Mouse (Mus musculus): Measurements from ENCODE around the gene Pald1.

Gene Pald1

DNA sequence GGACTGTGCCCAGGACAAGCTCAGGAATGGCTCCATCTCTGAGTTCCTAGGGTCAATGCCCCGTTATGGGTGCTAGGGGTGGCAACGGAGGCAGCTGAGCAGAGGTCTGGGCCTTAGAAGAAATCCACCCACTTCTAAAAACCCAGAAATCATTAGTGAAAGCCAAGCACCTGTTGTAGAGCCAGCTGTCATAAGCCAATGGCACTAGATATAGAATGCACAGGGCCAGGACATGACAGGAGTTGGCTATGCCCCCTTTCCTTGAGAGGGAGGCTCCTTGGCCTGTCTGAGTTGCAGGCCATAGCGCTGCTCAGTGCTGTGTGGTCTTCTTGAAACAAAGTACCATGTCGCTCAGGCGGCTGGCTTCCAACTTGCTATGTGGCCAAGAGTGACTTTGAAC is 17.1 kb upstream of the Pald1 start:
- no peak for DNase-seq

DNA sequence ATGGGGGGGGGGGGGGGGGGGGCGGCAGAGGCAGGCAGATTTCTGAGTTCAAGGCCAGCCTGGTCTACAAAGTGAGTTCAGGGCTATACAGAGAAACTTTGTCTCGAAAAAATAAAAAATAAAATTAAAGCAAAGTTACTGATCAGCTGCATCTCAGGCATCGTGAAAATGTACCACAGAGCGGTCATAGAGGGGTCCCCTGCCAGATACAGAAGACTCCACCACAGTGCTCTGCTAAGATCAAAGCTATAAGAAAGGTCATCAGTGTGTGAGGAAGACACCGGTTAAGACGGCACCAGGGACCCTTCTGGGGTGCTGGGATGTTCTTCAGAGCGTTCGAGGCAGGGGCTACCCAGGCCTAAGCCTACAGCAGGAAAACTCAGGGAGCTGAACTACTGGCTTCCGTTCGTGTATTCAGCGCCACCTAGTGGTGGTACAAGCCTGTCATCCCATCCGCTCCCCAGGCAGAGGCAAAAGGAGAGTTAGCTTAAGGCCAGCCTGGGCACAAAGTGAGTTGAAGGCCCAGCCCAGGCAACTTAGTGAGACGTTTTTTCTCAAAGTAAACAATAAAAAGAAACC is 15.9 kb upstream of the Pald1 start:
- peak; percentile 67 for DNase-seq

DNA sequence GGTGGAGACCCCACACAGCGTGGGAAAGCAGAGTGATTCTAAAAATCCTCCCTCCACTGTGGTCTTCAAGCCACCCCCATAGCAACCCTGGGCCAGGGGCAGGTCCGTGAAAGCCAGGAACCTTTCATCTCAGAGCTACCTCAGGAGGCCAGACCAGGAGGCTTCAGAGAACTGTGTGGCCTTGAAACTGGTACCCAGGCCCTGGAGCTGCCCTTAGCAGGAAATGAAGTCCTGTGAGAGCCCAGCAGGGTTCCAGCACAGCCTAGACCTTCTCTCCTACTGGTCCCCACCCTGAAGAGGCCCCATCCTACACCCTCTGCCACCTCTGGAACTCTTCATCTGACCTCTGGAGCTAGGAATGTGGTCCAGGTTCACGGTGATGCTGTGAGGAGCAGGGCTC is 14.8 kb upstream of the Pald1 start:
- no peak for DNase-seq

DNA sequence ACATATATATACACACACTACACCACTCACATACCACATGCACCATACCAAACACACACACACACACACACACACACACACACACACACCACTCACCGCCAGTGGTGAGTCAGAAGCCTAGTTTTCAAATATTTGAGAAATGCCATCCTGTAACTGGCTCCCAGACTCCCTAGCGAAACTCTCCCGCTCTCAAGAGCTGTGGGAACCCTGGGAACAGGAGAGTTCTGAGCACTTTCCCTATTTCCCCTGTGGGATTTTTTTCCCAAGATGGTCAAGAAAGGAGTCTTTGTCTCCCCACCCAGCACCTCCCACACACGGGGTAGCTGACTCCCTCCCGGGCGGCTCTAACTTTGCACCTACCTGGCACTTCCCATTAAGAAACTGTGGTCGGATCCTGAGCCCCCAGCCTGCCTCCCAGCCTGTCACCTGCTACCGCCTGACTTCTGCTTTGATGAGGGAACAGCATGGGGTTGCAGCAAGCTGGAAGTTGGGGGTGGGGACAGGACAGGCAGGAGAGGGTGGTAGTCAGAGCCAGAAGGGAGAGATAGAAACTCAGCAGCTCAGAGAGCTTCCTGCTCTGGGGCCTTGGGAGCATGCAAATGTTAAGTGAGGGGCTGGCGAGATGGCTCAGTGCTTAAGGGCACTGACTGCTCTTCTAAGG is 11.3 kb upstream of the Pald1 start:
- no peak for DNase-seq

DNA sequence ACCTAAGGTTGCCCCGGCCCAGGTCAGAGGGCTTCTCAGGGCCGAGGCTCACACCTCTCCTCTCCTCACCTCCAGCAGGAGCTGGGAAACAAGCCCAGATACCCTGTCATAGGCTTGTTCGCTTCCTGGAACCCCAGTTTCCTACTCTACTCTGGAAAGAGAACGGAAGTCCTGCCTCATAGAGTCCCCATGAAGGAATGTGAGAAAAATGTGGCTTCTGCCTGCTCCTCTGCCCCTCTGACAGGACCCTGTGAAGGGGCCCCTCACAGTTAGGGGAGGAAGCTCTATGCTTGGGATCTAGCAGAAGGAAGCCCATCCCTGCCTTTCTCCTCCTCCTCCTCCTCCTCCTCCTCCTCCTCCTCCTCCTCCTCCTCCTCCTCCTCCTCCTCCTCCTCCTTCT is 9.3 kb upstream of the Pald1 start:
- DNase-seq, result no peak

DNA sequence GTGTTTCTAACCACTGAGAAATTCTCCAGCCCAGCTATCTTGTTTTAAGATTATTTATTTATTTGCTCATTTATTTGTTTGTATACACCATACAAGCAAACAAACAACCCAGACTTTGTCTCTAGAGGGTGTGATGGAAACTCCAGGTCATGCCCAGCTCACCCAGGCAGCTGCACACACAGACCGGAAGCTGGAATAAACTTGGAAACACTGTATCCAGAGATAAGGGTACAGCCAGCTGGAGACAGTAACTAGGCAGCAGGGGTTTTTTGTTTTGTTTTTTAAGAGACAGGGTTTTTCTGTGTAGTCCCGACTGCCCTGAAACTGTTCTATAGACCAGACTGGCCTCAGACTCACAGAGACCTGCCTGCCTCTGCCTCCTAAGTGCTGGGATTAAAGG is 6.8 kb upstream of the Pald1 start:
- no peak for DNase-seq

DNA sequence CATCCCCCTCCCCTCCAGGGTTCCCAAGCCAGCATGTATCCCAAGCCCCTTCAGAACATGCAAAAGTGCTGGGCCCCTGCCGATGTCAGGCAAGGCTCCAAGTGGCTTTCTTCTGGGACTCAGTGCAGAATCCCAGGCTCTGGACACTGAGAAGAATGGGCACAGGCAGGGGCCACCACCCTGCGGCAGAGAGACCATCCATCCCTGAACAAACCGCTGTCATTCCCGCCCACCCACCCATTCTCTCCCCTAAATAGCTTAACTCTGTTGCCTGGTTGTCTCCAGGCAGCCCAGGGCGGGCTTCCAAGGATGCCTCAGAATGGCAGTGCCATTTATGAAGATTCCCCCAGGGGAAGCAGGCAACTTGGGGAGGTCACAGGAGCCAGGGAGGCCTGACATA is 5.7 kb upstream of the Pald1 start:
- DNase-seq, result no peak

DNA sequence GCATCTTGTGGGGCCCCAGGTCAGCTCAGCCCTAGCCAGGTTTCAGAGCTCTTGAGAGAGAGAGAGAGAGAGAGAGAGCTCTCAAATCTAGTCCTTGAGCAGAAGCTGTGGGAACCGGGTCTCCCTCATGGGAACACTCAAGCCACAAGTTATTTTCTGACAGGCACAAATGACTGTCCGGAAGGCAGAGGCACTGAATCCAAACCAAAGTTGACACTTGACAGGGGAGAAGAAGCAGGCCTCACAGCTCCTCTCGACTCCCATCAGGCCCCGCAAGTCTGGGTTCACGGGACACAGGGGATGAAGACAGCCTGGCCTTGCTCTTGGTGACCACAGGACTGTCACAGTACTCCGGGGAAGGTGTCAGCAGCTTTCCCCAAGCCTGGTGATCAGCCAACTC is 3.0 kb upstream of the Pald1 start:
- DNase-seq, result no peak

DNA sequence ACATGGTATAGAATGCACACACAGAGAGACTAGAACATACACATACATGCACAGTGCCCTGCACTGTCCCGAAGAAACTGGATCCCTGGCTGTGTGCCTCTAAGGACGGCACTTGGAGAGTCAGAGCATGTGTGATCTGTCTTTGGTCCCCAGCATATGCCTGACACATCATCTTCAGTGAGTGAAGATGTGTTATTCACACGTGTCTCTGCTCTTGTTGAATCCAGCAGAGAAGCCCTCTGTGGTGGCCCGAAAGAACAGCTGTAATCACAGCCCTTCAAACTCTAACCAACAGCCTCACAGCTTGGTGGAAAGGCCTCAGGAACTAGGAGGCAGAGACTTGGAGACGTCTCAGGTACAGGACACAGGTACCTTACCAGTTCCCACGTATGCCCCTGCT is 1.8 kb upstream of the Pald1 start:
- DNase-seq, result no peak

DNA sequence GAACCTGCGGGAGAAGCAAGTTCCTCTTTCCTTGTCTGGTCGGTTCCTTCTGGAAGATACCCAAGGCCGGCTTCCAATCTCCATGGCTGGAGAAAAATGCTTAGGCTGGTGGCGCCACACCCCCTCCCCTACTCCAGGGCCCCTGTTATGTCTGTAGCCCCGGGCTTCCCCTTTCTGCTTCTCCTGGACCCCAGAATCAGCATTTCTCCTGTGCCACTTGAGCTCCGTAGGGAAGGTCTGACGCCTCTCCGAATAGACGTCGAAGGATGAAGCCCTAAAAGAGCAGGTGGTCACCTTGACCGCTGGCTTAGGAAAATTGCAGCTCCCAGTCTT is 351 bp upstream of the Pald1 start:
- DNase-seq, result no peak

DNA sequence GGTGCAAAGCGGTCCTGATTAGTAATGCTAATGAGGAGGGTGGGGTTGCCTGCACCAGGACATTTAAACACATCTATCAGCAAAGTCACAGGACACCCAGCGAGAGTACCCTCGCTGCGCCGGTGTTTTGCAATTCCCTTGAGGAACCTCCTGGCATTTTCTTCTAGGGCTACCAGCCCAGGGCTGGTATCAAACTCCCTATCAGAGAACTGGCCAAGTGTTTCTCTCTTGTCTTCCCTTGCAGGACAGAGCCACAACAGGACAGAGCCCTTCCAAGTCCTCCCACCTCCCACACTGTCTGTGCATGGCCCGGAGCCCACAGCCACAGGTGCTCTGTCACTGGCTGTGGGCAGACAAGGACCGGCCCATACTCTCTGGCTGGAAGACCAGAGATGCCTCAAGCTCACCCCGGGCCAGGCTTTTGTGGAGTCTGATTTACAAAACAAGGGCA is 1.0 kb downstream of the Pald1 start:
- peak; percentile 16 for DNase-seq

DNA sequence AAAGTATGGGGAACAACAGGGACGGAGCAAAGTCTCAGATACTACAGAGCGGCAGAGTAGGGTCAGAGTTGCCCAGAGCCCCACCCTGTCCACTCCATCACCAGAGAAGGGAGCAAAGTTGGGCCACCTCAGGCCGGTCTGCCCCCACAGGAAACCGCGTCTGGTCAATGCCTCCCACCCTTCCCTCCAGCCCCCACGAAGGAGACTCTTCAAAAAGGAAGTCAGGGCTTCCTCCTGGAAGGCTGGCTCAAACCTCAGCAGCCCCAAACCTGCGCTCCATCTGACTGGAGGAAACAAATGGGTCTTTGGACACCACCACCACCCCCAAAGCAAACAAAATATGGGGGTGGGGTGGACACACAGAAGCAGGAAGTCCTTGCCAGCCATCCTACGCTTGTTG is 1.5 kb downstream of the Pald1 start:
- DNase-seq, result peak; percentile 18

DNA sequence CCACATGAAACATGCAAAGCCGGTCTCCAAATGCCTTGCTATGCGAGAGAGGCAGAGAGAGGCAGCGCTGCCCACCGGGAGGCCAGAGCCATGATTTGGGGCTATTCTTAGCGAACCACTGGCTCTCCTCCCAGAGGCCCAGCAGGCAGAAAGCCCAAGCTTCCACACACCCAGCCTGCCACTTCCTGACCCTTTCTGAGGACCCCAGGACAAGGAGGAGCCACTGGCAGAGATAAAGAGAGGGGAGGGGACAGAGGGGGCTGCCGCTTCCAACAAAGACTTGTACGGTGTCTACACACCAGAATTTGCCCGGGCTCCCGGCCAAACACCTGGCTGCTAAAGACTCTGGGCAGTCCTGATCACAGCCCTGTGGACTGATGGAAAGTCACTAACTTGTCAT is 3.1 kb downstream of the Pald1 start:
- peak; percentile 18 for DNase-seq

DNA sequence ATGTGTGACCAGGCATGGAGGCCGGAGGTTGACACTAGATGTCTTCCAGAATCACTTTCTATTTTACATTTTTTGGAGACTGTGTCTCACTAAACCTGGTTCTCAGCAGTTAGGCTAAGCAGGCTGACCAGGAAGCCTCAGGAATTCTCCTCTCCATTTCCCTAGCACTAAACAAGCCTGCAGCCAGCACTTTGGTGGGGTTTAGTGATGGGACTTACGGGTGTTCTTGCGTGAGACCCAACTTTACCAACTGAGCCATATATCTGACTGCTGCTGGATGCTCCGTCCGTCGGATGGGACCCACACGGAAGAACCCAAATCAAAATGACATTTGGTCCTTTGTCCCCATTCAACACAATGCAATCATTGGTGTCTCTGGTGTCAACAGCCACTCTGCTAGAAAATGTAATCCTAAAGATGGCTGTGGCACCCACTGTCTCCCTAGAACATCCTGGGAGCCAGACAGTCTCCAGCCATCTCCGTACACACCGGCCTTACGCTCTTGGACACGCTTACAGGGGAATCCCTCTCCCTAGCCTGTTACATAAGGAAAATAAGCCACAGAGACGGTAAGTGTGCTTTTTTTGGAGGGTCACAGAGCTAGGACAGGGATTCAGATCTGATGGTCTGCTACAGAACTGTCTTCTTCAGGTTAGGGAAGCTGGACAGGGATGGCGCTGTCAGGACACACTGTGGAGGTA is 3.8 kb downstream of the Pald1 start:
- no peak for DNase-seq

DNA sequence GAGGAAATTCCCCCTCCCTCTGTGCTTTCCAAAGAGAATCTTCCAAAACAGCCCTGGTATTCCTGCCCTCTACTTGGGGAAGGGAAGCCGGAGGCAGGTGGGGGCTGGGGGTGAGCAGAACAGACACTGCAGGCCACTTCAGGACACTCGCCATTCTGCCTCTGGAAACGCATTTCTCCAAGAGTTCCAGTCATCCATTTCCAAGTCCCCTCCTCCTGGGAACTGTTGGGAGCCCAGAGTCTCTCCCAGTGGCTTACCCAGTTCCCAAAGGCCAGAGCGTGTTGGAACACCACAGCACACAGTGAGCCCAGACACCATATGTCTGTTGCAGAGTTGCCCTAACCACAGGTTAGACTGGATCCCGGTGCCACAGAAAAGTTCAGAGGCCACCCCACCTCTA is 4.6 kb downstream of the Pald1 start:
- DNase-seq, result no peak

DNA sequence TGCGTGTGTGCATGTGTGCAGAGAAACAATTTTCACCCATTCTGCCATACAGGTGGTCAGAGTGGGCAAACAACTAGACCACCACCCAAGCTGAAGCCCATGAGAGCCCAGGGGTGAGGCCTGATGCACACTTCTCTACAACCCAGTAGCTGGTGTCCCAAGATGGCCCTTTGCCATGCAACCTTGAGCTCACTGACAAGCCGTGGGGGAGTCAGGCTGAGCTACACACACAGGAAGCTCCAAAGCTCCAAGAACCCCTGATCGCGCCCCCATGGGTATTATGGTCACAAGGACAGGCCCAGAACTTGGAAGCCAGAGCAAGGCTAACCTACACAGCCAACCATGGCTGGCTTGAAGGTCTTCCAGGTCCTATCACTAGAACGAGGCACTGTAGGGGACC is 5.3 kb downstream of the Pald1 start:
- no peak for DNase-seq

DNA sequence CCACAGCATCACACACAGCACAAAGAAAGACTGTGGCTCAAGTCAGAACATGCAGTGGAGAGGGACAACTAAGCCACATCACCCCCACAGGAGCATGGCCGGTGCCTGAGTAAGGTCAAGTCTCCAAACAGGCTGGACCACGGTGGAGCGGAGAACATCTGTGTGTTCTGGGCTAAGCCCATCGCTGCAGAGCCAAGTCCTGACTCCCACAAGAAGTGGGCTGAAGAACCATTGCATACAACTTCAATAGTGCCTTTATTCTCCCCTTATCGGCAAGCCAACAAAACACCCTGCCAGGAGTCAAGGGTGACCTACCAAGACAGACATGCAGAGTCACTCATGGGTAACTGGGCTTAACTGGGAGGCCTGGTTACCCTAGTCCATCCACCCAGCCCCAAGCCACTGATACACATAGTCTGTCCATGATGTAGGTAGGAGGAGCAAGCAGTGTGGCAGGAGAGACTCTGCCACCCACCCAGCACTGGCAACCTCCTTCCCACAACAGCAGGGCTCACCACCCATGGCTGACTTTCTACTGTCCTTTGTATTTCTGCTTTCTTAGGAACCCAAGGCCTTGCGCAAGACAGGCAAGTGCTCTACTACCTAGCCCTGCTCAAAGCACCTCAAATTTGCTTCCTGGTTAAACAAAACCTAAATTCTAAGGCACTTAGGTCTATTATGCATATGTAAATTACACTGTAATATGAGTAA is 8.4 kb downstream of the Pald1 start:
- no peak for DNase-seq

DNA sequence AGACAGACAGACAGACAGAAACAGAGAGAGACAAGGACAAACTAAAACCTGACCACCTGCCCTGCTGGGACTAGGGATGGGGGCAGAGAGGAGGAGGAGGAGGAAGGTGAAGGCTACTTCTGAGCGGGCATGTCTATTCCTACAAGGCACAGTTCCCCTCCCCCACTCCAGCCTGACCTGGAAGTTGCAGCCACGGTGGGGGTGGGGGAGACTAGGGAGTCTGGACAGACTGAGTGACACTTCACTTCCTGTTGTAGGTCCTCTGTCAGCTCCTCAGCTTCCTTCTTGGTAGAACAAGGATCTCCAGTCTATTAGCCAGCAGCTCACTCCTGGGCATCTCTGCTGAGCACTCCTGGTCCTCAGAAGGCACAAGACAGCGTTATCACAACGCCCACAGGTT is 9.3 kb downstream of the Pald1 start:
- DNase-seq, result peak; percentile 48

DNA sequence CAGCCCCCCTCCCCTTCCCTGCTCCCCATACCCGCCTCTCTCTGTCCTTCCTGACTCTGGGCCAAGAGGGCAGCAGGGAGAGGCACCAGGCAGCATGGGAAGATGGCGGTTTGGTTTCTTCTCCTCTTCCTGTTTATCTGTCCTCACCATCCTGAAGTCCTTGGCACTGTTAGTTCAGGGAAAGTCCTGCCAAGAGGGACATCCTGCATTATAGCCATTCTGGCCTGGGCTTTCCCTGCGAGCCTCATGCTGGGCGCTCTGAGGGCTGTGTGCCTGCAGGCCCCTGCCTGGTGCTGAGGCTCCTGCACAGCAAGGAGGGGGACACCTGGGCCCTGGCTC is 10.8 kb downstream of the Pald1 start:
- DNase-seq, result no peak

DNA sequence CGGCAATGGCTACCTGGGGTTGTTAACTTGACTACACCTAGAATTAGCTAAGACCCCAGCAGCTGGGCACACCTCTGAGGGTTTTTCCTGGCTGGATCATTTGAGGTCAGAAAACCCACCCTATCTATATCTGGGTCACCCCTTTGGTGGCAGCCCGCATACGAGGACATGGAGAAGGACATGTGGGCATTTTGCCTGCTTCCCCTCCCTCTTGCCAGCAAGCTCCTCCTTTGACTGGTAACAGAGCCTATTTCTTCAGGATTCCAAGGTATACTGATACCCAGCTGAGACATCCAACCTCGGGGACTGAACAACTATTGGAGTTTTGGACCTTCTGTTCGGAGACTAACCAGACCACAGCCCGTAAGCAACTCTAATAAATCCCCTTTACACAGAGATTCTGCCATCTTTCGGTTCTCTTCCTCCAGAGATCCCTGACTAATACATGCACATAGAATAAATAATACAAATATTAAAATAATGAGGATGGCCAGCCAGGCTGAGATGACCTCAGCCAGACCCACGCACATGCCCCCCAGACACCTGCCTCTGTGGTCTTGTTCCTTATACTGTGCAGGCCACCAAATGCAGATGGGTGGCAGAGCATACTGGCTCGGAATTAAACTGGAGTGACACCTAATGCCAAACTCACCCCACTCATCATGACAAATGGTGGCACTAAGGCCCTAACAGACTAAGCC is 11.3 kb downstream of the Pald1 start:
- no peak for DNase-seq

DNA sequence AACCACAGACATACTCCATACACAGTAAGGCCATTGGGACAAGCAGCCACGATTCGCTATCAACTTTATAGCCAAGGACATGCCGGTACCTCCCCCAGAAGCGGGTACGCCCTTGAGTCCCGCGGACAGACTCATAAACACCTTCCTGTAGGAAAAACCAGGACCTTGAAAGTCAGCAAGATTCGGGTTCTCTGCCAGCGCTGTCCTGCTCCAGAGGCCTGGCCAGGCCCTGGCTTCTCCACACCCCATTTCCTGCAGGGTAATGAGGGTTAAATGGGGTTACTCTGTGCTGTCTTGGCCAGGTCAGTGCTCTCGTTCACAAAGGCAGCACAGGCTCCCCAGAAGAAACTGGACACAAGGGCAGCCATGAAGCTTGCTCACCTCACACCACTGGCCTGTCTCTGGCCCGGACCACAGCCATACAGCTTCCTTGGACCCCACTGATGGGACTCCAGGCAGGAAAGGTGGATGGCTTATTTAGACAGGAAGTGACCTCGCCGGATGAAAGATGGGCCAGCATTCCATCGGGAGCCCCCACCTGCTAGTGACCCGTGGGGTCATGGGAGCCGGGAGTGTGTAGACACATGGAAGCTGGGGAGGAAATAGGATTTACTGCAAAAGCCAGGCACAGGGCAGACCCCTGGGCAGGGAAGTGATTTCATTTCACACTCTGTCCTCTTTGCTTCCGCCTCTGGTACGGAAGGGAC is 12.9 kb downstream of the Pald1 start:
- peak; percentile 57 for DNase-seq

DNA sequence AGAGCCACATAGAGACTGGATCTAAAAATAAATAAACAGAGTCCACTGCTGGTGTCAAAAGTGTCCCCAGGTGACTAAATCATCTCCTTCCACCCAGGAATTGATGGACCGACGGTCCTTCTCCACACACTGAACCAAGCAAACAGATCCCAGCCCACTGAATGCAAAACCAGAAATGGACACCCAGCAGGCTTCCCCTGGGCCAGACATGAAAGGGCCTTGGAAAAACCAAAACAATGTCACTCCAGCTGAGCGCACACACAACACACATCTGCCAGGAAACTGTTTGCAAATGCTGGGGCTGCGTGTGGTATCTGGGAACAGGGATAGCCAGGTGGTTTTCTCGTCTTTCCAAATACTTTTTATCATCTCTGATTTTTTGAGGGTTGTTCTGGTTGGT is 13.6 kb downstream of the Pald1 start:
- no peak for DNase-seq

DNA sequence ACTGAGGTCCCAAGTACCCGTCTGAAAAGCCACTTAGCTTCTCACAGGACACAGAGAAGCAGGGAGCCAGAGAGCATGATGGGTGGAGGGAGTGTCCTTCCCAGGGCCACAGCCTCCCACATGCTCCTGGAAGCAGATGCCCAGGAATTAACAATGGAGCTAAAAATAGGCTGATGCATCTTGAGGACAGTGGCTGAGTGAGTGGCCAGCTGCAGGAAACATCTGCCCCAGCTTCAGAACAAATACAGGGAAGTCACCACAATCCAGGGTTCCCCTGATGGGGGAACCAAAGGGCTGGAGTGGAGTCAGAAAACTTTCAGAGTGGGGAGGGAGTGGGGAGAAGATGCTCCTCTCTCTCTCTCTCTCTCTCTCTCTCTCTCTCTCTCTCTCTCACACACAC is 17.4 kb downstream of the Pald1 start:
- DNase-seq, result no peak

Data from kidney, adult 18-20 months (tissue).